Mouse (Mus musculus) lung, postnatal 0 days (tissue): ENCODE measurements around the gene Epor. TPM values are rescaled to one million over a fixed set of nuclear protein-coding genes. Genes with fewer than 3 reads are reported as not detected.

ENCODE experiments used
- ATAC-seq: fragments of 200-750 bp; cut with Nextera tagmentation; 2 replicates; pipeline ENCODE4 v1.8.0; 2017; ENCODE audit warnings: moderate library complexity
- DNase-seq: peaks from one replicate; pipeline ENCODE4 v3.0.0-alpha.2; 2016; ENCODE audit warnings: low spot score
- H3K27ac ChIP-seq: fragments of 300-500 bp; sonication (generic); 2 replicates; pipeline ENCODE4 v1.5.1; 2014; ENCODE audit warnings: antibody characterized with exemption, mild to moderate bottlenecking, low read length, mixed read lengths
- H3K27me3 ChIP-seq: fragments of 300-500 bp; sonication (generic); replicated peaks from 2 replicates; pipeline ENCODE4 v1.6.1; 2014; ENCODE audit warnings: low read length, mixed read lengths; ENCODE audit not compliant: insufficient read depth
- H3K36me3 ChIP-seq: fragments of 300-500 bp; sonication (generic); 2 replicates; pipeline ENCODE4 v1.6.1; 2014; ENCODE audit warnings: low read length, mixed read lengths; ENCODE audit not compliant: insufficient read depth
- H3K4me1 ChIP-seq: fragments of 300-500 bp; sonication (generic); 2 replicates; pipeline ENCODE4 v1.6.1; 2014; ENCODE audit warnings: antibody characterized with exemption, low read depth, low read length, mixed read lengths; ENCODE audit not compliant: insufficient read depth
- H3K4me2 ChIP-seq: fragments of 300-500 bp; sonication (generic); replicated peaks from 2 replicates; pipeline ENCODE4 v1.6.1; 2014; ENCODE audit warnings: low read depth, mild to moderate bottlenecking, low read length, moderate library complexity, mixed read lengths
- H3K4me3 ChIP-seq: fragments of 300-500 bp; sonication (generic); 2 replicates; pipeline ENCODE4 v1.5.1; 2014; ENCODE audit warnings: low read depth, low read length
- H3K9ac ChIP-seq: fragments of 300-500 bp; sonication (generic); replicated peaks from 2 replicates; pipeline ENCODE4 v1.6.1; 2014; ENCODE audit warnings: low read depth, mild to moderate bottlenecking
- H3K9me3 ChIP-seq: fragments of 300-500 bp; sonication (generic); 2 replicates; pipeline ENCODE4 v1.6.1; 2016; ENCODE audit warnings: low read length, mixed read lengths
- CTCF ChIP-seq: IDR thresholded peaks from 2 replicates; pipeline ENCODE4 v1.5.1; 2016; ENCODE audit warnings: antibody characterized with exemption, mild to moderate bottlenecking
- EP300 ChIP-seq: IDR thresholded peaks from 2 replicates; pipeline ENCODE4 v1.6.1; 2016; ENCODE audit warnings: antibody characterized with exemption, mild to moderate bottlenecking, control low read depth
- WGBS: fragments of 180-500 bp; shearing (Covaris S2); extraction: QIAGEN DNeasy Blood & Tissue Kit; methylation state at CpG from one replicate; pipeline ENCODE4 v1.1.7; 2014; 5-methylcytosine and 5-hydroxymethylcytosine counted together
- polyA plus RNA-seq: library from polyadenylated mRNA; unstranded; fragments of >200 nt; fragmentation: Nextera tagmentation; extraction: Ambion mirVana; gene quantifications from 2 replicates; pipeline ENCODE4 v1.2.1, GENCODE M21; 2015

Epor gene
- polyA plus RNA-seq, 1 experiment from 2014 or later: 7.4 TPM

GRCm38 (mm10) chr9:21960135-21960534, 3.2 kb downstream of the Epor start:
- Histone ChIP-seq H3K9ac (no peak overlapping the region), H3K4me3 (no peak overlapping the region), H3K27ac (0 out of 2 replicates have a peak overlapping the region, but pooled peaks have one; percentile 38), H3K4me1 (peaks cover 28% of the 10 kb centered on the region), H3K9me3 (no peaks in the 10 kb centered on the region), H3K36me3 (no peaks in the 10 kb centered on the region), H3K4me2 (peak overlapping the region; percentile 17; the same call in 1 of the 2 replicates), H3K27me3 (0 out of 2 replicates have a peak, but pooled peaks cover 7% of the 10 kb centered on the region)
- no peak for DNase-seq
- ATAC-seq: no peak
- 39% methylated on average over 9 of the region's 9 CpGs for WGBS
- no peak for TF ChIP-seq EP300
- no peak for TF ChIP-seq CTCF

- H3K9ac ChIP-seq: no peak overlapping the region
- no peaks in the 10 kb centered on the region for H3K36me3 ChIP-seq
- 0 out of 2 replicates have a peak, but pooled peaks cover 7% of the 10 kb centered on the region for H3K27me3 ChIP-seq
- TF ChIP-seq CTCF: no peak
- no peak for TF ChIP-seq EP300
- no peak for ATAC-seq
- H3K4me1 ChIP-seq: peaks cover 28% of the 10 kb centered on the region
- no peak overlapping the region for H3K27ac ChIP-seq
- H3K4me2 ChIP-seq: no peak overlapping the region
- 86% methylated on average over 7 of the region's 7 CpGs for WGBS
- no peak for DNase-seq
- no peak overlapping the region for H3K4me3 ChIP-seq
- H3K9me3 ChIP-seq: no peaks in the 10 kb centered on the region
Measured at GRCm38 (mm10) chr9:21959244-21959643, 4.1 kb downstream of the Epor start.

- DNase-seq: no peak
- TF ChIP-seq EP300 (no peak), CTCF (no peak)
- Histone ChIP-seq H3K27ac (no peak overlapping the region), H3K9ac (no peak overlapping the region), H3K4me3 (no peak overlapping the region), H3K4me1 (peaks cover 28% of the 10 kb centered on the region), H3K27me3 (0 out of 2 replicates have a peak, but pooled peaks cover 7% of the 10 kb centered on the region), H3K36me3 (no peaks in the 10 kb centered on the region), H3K4me2 (no peak overlapping the region), H3K9me3 (no peaks in the 10 kb centered on the region)
- no peak for ATAC-seq
- WGBS: 80% methylated on average over 5 of the region's 5 CpGs
Measured at GRCm38 (mm10) chr9:21958372-21958771, 4.9 kb downstream of the Epor start.

DNA sequence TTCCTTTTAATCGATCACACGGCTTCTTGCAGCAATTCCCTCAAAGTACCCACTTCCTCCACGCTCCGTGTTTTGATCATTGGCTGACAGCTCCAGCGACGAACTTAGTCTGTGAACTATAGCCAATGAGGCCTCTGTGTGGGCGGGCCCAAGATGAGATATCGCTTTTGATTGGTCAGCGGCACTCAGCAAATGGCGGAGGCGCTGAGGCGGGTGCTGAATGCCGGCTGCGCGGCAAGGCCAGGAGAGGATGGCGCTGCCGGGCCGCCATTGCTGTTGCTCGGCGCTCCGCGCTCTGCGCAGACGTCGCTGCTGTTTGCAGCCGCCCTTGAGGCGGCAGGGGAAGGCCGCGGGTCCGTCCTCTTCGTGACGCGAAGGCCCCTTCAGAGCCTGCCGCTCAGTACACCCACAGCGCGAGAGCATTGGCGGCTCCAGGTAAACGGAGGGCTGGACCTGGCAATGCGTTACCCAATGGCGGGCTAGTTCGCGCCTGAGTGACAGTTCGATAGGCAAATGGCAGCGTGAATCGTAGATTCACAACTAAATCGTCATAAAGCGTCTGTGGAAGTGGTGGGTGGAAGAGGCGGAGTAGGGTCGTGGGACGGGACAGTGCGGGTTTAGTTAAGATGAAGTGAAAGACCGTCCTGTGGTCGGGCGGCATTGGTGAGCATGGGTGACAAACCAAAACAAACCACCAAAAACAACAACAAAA, 7.6 kb downstream of the Epor start, which contains the start of gene Swsap1:
TSS of gene Swsap1 (plus strand) at position 186 of the 712 bp plus-strand sequence.
- Histone ChIP-seq H3K4me1 (peaks cover 10% of the 10 kb centered on the region; the same call in 1 of the 2 replicates), H3K36me3 (no peaks in the 10 kb centered on the region), H3K4me3 (peak within 1 kb of the TSS; percentile 73), H3K9me3 (no peaks in the 10 kb centered on the region), H3K27me3 (0 out of 2 replicates have a peak, but pooled peaks cover 1% of the 10 kb centered on the region), H3K27ac (peak within 1 kb of the TSS; percentile 94), H3K9ac (peak within 1 kb of the TSS; percentile 73; the same call in 1 of the 2 replicates), H3K4me2 (peak within 1 kb of the TSS; percentile 63)
- TF ChIP-seq CTCF (no peak), EP300 (no peak)
- DNase-seq: peak; percentile 98
- WGBS: 1% methylated on average over 54 of the region's 54 CpGs
- ATAC-seq: peak; percentile 98

GRCm38 (mm10) chr9:21955225-21955569, 8.1 kb downstream of the Epor start:
- no peaks in the 10 kb centered on the region for H3K9me3 ChIP-seq
- H3K9ac ChIP-seq: no peak overlapping the region
- H3K4me2 ChIP-seq: peak overlapping the region; percentile 63
- no peaks in the 10 kb centered on the region for H3K27me3 ChIP-seq
- TF ChIP-seq CTCF (peak; percentile 61), EP300 (no peak)
- peak overlapping the region; percentile 73 for H3K4me3 ChIP-seq
- no peaks in the 10 kb centered on the region for H3K36me3 ChIP-seq
- DNase-seq (no peak), ATAC-seq (peak; percentile 63)
- H3K27ac ChIP-seq: peak overlapping the region; percentile 94
- 1% methylated on average over 18 of the region's 18 CpGs for WGBS
- H3K4me1 ChIP-seq: peaks cover 5% of the 10 kb centered on the region; the same call in 1 of the 2 replicates

DNA sequence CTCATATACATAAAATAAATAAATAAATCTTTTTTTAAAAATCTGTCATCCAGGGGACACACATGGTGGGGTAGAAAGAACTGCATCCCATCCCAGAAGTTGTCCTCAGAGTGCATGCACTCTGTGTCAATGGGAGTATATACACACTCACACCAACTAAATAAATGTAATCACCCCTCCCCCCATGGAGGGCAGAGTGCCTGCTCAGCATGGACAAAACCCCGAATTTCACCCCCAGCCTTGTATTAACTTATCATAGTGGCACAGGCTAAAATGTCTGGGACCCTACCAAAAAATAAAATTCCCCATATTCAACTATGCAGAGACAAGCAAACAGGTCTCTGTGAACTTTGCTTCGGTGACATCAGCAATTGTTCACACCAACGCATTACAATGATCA, 8.7 kb downstream of the Epor start:
- Histone ChIP-seq H3K36me3 (no peaks in the 10 kb centered on the region), H3K27ac (no peak overlapping the region), H3K4me1 (peaks cover 4% of the 10 kb centered on the region; the same call in 1 of the 2 replicates), H3K27me3 (no peaks in the 10 kb centered on the region), H3K4me2 (no peak overlapping the region), H3K4me3 (no peak overlapping the region), H3K9me3 (no peaks in the 10 kb centered on the region), H3K9ac (no peak overlapping the region)
- 71% methylated on average over 3 of the region's 3 CpGs for WGBS
- ATAC-seq (no peak), DNase-seq (no peak)
- TF ChIP-seq EP300 (no peak), CTCF (no peak)
